Mouse (Mus musculus) liver, postnatal 0 days (tissue): ENCODE data around the gene Atxn7l1.

Experiments
- CTCF ChIP-seq: sonication (generic); IDR thresholded peaks from 2 replicates; pipeline ENCODE4 v1.5.1; 2016; ENCODE audit warnings: antibody characterized with exemption, low read depth
- EP300 ChIP-seq: IDR thresholded peaks from 2 replicates; pipeline ENCODE4 v1.6.1; 2016; ENCODE audit warnings: antibody characterized with exemption, low read depth, mild to moderate bottlenecking

GRCm38 (mm10) chr12:33153850-33154249, 6.4 kb downstream of the Atxn7l1 start:
- no peak for TF ChIP-seq CTCF
- peak; percentile 69; the same call in 1 of the 2 replicates for TF ChIP-seq EP300
